Mouse (Mus musculus) forebrain, embryonic 12.5 days (tissue): ENCODE results near the gene Etfa. TPM values are rescaled to one million over a fixed set of nuclear protein-coding genes. Genes with fewer than 3 reads are reported as not detected.

Experiments used
- ATAC-seq: fragments of 200-750 bp; cut with Nextera tagmentation; 2 replicates; pipeline ENCODE4 v1.8.0; 2017; ENCODE audit warnings: moderate TSS enrichment; ENCODE audit not compliant: low FRiP score
- H3K27ac ChIP-seq: fragments of 300-500 bp; sonication (generic); 2 replicates; pipeline ENCODE4 v1.5.1; 2016; ENCODE audit warnings: mild to moderate bottlenecking
- H3K27me3 ChIP-seq: fragments of 300-500 bp; sonication (generic); 2 replicates; pipeline ENCODE4 v1.6.1; 2016; ENCODE audit warnings: mild to moderate bottlenecking
- H3K36me3 ChIP-seq: fragments of 300-500 bp; sonication (generic); replicated peaks from 2 replicates; pipeline ENCODE4 v1.6.1; 2016; ENCODE audit warnings: mild to moderate bottlenecking
- H3K4me1 ChIP-seq: fragments of 300-500 bp; sonication (generic); 2 replicates; pipeline ENCODE4 v1.6.1; 2016
- H3K4me2 ChIP-seq: fragments of 300-500 bp; sonication (generic); 2 replicates; pipeline ENCODE4 v1.6.1; 2016; ENCODE audit warnings: mild to moderate bottlenecking, moderate library complexity
- H3K4me3 ChIP-seq: fragments of 300-500 bp; sonication (generic); replicated peaks from 2 replicates; pipeline ENCODE4 v1.5.1; 2016; ENCODE audit warnings: mild to moderate bottlenecking
- H3K9ac ChIP-seq: fragments of 300-500 bp; sonication (generic); 2 replicates; pipeline ENCODE4 v1.6.1; 2016; ENCODE audit warnings: mild to moderate bottlenecking
- H3K9me3 ChIP-seq: fragments of 300-500 bp; sonication (generic); 2 replicates; pipeline ENCODE4 v1.6.1; 2016
- WGBS: fragments of 180-500 bp; shearing (Covaris S2); methylation state at CpG from one replicate; pipeline ENCODE4 v1.1.7; 2016; 5-methylcytosine and 5-hydroxymethylcytosine counted together
- polyA plus RNA-seq: library from polyadenylated mRNA; unstranded; fragments of >200 nt; fragmentation: Nextera tagmentation; extraction: Ambion mirVana; gene quantifications from 2 replicates; pipeline ENCODE4 v1.2.1, GENCODE M21; 2016

Etfa gene
- polyA plus RNA-seq, result 136 and 139 TPM in 2 replicates

- peaks cover 18% of the 10 kb centered on the region for H3K27me3 ChIP-seq
- H3K4me2 ChIP-seq, result peak within 1 kb of the TSS; percentile 91
- no peaks in the 10 kb centered on the region for H3K36me3 ChIP-seq
- H3K4me3 ChIP-seq, result peak within 1 kb of the TSS; percentile 86
- 1% methylated on average over 47 of the region's 47 CpGs for WGBS
- peak within 1 kb of the TSS; percentile 83 for H3K9ac ChIP-seq
- peak within 1 kb of the TSS; percentile 87 for H3K27ac ChIP-seq
- ATAC-seq, result peak; percentile 99
- peaks cover 9% of the 10 kb centered on the region for H3K4me1 ChIP-seq
- H3K9me3 ChIP-seq, result no peaks in the 10 kb centered on the region
These were observed at the start of gene Etfa for GRCm38 (mm10) chr9:55512027-55512543. Etfa (minus strand) TSS chr9:55512243.

GRCm38 (mm10) chr9:55560960-55561359 lies 48.9 kb upstream of the Etfa start:
- Histone ChIP-seq H3K9me3 (no peaks in the 10 kb centered on the region), H3K36me3 (no peaks in the 10 kb centered on the region), H3K4me1 (0 out of 2 replicates have a peak, but pooled peaks cover 3% of the 10 kb centered on the region), H3K27me3 (no peaks in the 10 kb centered on the region), H3K9ac (no peak overlapping the region), H3K4me2 (no peak overlapping the region), H3K27ac (no peak overlapping the region), H3K4me3 (no peak overlapping the region)
- WGBS, result 90% methylated on average over 1 of the region's 1 CpGs
- no peak for ATAC-seq

DNA sequence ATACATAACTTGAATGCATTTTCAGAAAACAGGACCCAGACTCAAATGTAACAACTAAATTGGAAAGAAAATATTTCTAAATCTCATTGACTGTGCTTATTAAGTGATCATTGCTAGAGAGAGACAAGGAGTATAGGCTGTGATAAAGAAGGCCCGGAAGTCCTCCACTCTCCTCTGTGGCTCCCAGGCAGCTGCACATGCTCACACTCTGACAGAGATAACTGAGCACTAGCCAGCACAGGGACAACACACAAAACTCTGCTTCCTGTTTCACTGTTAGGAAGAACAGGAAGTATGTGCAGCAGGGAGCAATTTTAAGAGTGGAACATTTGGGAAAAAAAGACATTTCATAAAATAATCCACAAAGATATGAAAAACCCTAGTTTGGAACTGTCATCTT lies 42.9 kb upstream of the Etfa start:
- Histone ChIP-seq H3K9me3 (no peaks in the 10 kb centered on the region), H3K4me2 (no peak overlapping the region), H3K36me3 (no peaks in the 10 kb centered on the region), H3K4me1 (no peaks in the 10 kb centered on the region), H3K4me3 (no peak overlapping the region), H3K9ac (no peak overlapping the region), H3K27ac (no peak overlapping the region), H3K27me3 (peaks cover 15% of the 10 kb centered on the region)
- no peak for ATAC-seq
- 77% methylated on average over 1 of the region's 1 CpGs for WGBS

GRCm38 (mm10) chr9:55549302-55549890 lies 37.4 kb upstream of the Etfa start:
- Histone ChIP-seq H3K27ac (no peak overlapping the region), H3K4me3 (no peak overlapping the region), H3K36me3 (no peaks in the 10 kb centered on the region), H3K4me1 (peaks cover 22% of the 10 kb centered on the region), H3K9me3 (no peaks in the 10 kb centered on the region), H3K27me3 (peaks cover 67% of the 10 kb centered on the region), H3K4me2 (no peak overlapping the region), H3K9ac (no peak overlapping the region)
- WGBS, result 2% methylated on average over 16 of the region's 16 CpGs
- ATAC-seq, result no peak; the same call in 1 of the 2 replicates

- ATAC-seq, result no peak
- WGBS, result 9% methylated on average over 3 of the region's 3 CpGs
- H3K4me2 ChIP-seq, result no peak overlapping the region
- H3K4me1 ChIP-seq, result peaks cover 27% of the 10 kb centered on the region
- no peak overlapping the region for H3K9ac ChIP-seq
- no peak overlapping the region for H3K4me3 ChIP-seq
- H3K27me3 ChIP-seq, result peaks cover 73% of the 10 kb centered on the region
- H3K9me3 ChIP-seq, result no peaks in the 10 kb centered on the region
- H3K27ac ChIP-seq, result no peak overlapping the region
- H3K36me3 ChIP-seq, result no peaks in the 10 kb centered on the region
These were observed 36.8 kb upstream of the Etfa start for GRCm38 (mm10) chr9:55548871-55549270.

DNA sequence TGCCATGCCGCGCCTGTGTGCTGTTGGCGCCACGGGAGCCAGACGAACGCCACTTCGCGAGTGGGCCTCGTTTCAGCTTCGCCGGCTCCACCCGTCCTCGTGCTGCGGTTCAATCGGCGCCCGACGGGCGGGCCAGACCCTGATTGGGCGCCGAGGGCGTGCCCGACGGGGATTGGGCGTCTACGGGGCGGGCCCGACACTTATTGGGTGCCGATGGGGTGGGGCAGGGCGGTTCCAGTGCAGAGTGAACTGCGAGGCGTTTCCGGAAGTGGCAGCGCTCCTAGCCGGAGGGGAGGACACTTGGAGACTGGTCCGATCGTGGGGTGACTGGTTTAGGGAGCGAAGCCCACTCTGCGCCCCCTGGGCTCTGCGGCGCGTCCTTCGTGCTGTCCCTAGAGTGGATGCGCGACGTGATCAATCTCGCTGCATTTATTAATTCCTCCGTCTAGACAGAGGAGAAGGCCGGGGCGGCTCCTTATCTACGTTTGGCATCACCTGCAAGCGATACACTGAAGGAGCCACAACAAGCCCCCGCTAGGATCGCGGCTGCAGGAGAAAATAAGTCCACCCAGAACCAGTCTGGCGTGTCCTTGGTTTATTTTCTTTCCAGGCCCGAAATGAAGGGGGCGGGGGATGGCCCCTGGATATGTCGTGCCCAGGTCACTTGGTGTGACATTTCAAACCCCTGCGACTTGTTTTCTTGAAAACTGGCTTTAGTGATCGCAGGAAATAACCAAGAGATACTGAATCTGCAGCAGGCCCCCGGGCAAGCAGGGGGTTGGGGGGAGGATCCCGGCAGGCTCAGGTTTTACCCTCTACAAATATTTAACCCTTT lies 34.4 kb upstream of the Etfa start:
- Histone ChIP-seq H3K9ac (no peak overlapping the region), H3K36me3 (no peaks in the 10 kb centered on the region), H3K4me3 (peak overlapping the region; percentile 30), H3K4me1 (peaks cover 45% of the 10 kb centered on the region), H3K9me3 (no peaks in the 10 kb centered on the region), H3K27me3 (peaks cover 92% of the 10 kb centered on the region), H3K27ac (no peak overlapping the region), H3K4me2 (peak overlapping the region; percentile 44)
- peak; percentile 42; the same call in 1 of the 2 replicates for ATAC-seq
- WGBS, result 2% methylated on average over 63 of the region's 63 CpGs

DNA sequence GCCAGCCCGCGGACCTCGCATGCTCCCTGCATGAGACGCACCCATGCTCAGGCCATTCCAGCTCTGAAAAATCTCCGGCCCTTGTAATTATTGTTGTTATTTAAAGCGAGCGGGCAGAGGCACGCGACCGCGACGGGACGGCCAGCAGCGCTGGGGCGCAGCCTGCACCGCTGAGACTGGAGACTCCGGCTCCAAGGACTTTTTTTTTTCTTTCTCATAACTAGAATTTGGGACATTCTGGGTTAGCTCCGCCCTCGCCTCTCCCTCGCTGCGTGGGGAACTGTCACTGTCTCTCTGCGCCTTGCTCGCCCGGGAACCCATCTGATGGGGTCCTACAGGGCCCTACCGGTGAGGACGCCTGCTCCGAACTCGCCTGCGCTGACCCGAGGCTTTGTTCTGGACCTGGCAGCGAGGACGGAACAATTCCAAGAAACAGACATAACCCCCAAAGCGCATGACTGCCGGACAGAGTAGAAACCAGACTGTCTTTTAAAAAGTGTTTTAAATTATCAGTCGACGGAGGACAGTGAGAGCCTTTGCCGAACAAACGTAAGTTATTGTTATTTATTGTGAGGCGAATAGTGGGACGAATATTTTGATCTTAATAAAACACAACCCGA lies 33.6 kb upstream of the Etfa start:
- ATAC-seq, result no peak
- Histone ChIP-seq H3K9ac (no peak overlapping the region), H3K4me1 (peaks cover 45% of the 10 kb centered on the region), H3K9me3 (no peaks in the 10 kb centered on the region), H3K36me3 (no peaks in the 10 kb centered on the region), H3K4me3 (peak overlapping the region; percentile 0; the same call in 1 of the 2 replicates), H3K27ac (no peak overlapping the region), H3K4me2 (no peak overlapping the region; the same call in 1 of the 2 replicates), H3K27me3 (peaks cover 95% of the 10 kb centered on the region)
- 4% methylated on average over 41 of the region's 41 CpGs for WGBS

DNA sequence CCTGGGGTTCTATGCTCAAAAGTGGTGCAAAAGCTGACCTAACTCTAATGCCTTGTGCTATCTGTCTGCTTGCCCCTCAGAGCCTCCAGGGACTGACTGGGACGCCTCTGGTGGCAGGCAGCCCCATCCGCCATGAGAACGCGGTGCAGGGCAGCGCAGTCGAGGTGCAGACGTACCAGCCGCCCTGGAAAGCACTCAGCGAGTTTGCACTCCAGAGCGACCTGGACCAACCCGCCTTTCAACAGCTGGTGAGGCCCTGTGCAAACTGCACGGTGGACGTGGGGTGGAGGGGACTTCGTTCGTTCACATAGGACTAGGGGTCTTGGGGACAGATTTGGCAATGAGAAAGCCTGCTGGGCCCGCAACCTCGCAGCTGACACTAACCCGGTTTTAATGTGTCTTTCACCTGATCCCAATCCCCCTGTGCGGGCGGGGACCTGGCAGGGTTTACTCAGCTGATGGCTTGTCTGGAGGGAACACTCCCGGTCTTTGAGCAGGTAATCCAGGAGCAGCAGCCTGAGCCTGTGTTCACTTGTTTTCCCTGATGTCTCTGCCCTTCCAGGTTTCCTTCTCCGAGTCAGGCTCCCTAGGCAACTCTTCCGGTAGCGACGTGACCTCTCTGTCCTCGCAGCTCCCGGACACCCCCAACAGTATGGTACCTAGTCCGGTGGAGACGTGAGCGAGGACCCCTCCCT lies 33.0 kb upstream of the Etfa start:
- Histone ChIP-seq H3K9ac (no peak overlapping the region), H3K9me3 (no peaks in the 10 kb centered on the region), H3K4me2 (no peak overlapping the region), H3K4me3 (peak overlapping the region; percentile 0; the same call in 1 of the 2 replicates), H3K36me3 (no peaks in the 10 kb centered on the region), H3K27ac (no peak overlapping the region), H3K27me3 (peaks cover 97% of the 10 kb centered on the region), H3K4me1 (peaks cover 50% of the 10 kb centered on the region)
- WGBS, result 2% methylated on average over 30 of the region's 30 CpGs
- ATAC-seq, result no peak

DNA sequence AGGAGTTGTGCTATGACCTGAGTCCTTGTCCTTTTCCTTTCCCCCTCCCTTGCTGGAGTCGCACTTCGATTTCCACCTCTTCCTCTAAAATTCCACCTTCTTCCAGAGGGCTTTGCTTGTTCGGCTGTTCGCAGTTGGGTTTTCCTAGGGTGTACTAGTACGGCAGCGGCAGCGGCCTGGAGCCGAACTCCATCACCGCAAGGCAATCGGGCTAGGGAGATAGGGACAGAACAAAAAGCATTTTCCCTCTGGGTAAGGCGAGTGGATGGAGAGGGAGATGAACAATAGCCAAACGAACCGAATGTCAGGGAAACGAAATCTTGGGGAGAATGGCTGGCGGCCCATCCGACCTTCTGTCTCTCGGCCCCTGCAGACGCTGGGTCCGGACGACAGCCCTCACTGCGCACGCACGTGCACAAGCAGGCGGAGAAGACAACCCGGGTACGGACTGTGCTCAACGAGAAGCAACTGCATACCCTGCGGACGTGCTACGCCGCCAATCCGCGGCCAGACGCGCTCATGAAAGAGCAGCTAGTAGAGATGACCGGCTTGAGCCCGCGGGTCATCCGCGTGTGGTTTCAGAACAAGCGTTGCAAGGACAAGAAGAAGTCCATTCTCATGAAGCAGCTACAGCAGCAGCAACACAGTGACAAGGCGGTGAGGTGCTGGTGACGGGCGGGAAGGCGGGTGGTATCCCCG lies 31.8 kb upstream of the Etfa start:
- peak overlapping the region; percentile 26 for H3K4me3 ChIP-seq
- peak overlapping the region; percentile 42 for H3K4me2 ChIP-seq
- no peaks in the 10 kb centered on the region for H3K36me3 ChIP-seq
- 0 out of 2 replicates have a peak overlapping the region, but pooled peaks have one; percentile 17 for H3K9ac ChIP-seq
- WGBS, result under 1% methylated on average over 46 of the region's 46 CpGs
- no peaks in the 10 kb centered on the region for H3K9me3 ChIP-seq
- no peak for ATAC-seq
- H3K27me3 ChIP-seq, result peaks cover 97% of the 10 kb centered on the region
- no peak overlapping the region for H3K27ac ChIP-seq
- H3K4me1 ChIP-seq, result peaks cover 55% of the 10 kb centered on the region

- Histone ChIP-seq H3K4me3 (peak overlapping the region; percentile 26; the same call in 1 of the 2 replicates), H3K4me2 (peak overlapping the region; percentile 42; the same call in 1 of the 2 replicates), H3K36me3 (no peaks in the 10 kb centered on the region), H3K27me3 (peaks cover 97% of the 10 kb centered on the region), H3K27ac (no peak overlapping the region), H3K9ac (no peak overlapping the region), H3K9me3 (no peaks in the 10 kb centered on the region), H3K4me1 (peaks cover 58% of the 10 kb centered on the region)
- no peak for ATAC-seq
- 4% methylated on average over 8 of the region's 8 CpGs for WGBS
These were observed 31.3 kb upstream of the Etfa start for GRCm38 (mm10) chr9:55543336-55543702.
